Mouse (Mus musculus) stomach, postnatal 0 days (tissue): ENCODE data around the gene Cox6b2.

Experiments
- CTCF ChIP-seq: IDR thresholded peaks from 2 replicates; pipeline ENCODE4 v1.5.1; 2016; ENCODE audit warnings: antibody characterized with exemption, low read depth, mild to moderate bottlenecking, moderate library complexity
- EP300 ChIP-seq: optimal IDR thresholded peaks from 2 replicates; pipeline ENCODE3; 2016; ENCODE audit warnings: antibody characterized with exemption

GRCm38 (mm10) chr7:4752821-4753570 lies at the start of gene Cox6b2:
- TF ChIP-seq CTCF = no peak
- TF ChIP-seq EP300 = no peak
